Mouse (Mus musculus) thymus, postnatal 36 days (tissue): ENCODE data around the gene Stab2.

Experiments used
- DNase-seq, 2 experiments: peaks; one replicate each; pipeline ENCODE4 v3.0.0; 2022; ENCODE audit warnings: mixed read lengths in 2 of 2

Stab2 gene

DNA sequence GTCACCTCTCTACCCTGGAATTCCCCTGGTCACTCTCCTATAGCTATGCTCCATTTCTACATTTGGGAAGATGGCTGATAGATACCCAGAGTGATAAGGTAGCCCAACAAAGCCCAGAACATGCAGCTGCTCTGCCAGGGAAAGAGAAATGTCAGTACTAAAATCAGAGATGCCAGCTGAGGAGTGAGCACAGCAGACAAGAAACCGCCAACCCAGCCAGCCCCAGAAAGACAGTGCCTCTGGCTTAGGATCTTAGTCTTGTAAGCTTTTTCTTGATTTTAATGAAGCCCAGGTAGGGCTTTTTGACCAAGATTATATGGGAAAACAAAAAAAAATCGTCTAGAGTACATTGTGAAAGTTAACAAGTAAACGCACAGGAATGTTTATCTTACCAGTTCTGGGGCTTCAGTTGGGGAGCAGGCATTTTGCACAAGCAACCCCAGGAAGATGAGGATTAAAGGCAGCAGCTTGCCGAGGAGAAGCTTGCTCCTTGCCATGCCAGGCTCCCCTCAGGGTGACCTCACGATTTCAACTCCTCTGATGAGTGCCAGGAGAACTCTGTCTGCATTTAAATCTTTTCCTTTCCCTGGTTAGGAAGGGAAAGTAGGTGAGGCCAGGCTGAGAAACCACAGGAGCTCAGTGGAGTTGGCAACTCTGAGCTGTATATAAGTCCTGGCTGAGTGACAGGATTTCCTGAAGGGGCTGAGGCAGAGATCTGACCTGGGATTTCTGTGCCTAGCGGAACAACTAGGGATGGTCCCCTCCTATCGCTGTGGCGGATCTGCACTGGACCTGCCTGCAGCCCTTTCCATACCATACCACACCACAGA is at the start of gene Stab2:
Gene Stab2 (minus strand): TSS at position 641 of the 830 bp plus-strand sequence.
- no peak for DNase-seq

GRCm38 (mm10) chr10:87051714-87052113 is 43.9 kb upstream of the Stab2 start:
- no peak for DNase-seq

DNA sequence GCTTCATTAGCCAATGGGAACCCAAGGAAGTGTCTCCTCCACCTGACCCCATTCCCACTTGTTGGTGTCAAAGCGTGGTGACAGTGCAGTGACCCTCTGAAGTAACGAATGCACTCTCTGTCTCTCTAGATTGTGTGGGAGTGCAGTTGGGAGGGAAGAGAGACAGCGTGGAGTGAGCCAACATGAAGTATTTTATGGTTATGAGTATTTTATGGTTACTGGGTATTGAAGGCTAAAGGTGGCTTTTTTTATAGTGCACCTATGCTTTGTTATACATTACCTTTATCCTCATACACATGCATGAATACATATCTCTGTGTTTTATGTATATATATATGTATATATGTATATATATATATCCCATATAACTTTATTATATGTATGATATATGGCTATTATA is 41.4 kb upstream of the Stab2 start:
- DNase-seq, result no peak

- peak; percentile 46 to 50 for DNase-seq
Observed at GRCm38 (mm10) chr10:87046931-87047468, 39.2 kb upstream of the Stab2 start.

DNA sequence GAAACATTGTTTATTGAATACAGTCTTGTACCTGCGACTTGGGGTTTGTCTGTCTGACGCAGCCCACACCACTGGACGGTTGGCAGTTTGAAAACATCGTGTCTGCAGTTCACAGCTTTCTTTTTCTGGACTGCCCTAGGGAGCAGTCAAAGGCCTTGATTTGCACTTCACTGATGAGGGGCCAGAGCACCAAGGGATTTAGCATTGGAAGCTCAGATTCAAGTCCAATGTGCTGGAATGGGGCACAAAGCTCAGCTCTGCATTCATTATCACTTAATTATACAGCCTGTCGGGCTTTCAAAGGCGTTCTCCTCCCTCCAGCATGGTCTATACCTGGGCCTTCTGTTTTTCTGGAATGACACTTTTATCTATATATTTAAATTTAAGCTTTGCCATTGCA is 38.6 kb upstream of the Stab2 start:
- DNase-seq, result no peak

GRCm38 (mm10) chr10:87045273-87045672 is 37.4 kb upstream of the Stab2 start:
- no peak for DNase-seq

DNA sequence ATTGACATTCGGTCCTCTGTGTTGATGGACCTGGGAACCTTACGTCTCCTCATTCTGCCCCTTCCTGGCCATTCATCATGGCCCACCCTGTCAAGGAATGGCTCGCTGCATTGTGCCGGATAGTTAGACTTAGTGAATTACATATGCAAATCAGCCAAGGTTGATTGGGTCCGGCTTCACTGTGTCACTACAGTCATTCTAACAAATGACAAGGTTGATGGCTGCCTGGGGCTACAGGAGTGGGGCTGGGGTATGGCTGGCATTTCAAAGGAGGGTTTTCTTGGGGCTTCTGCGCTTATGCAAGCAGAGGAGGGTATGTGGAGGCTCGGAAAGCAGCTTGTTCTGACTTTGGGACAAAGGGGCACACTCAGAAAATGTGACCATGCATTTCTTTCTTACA is 33.4 kb upstream of the Stab2 start:
- no peak for DNase-seq

GRCm38 (mm10) chr10:87039800-87040199 is 32.0 kb upstream of the Stab2 start:
- no peak for DNase-seq

- no peak for DNase-seq
Observed at GRCm38 (mm10) chr10:87039340-87039739, 31.5 kb upstream of the Stab2 start.

GRCm38 (mm10) chr10:87037062-87037461 is 29.2 kb upstream of the Stab2 start:
- no peak for DNase-seq

DNA sequence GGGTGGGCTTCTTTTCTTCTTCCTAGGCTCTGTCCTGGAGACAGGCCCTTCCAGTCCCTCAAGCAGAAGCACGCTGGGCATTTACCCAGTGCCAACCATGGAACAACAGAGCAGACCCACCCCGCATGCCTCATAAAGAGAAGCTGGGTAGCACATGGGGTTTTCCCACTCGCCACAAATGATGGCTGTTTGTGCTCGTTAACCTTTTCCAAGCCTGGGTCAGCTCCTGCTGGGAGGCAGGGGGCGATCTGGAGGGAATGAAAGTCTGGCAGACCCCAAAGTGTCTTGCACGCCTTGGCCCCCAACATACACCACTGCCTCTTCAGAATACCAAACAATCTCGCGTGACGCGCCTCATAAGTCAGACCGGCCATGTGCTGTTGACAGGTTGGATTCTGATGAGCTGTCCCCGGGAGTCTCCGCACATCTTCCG is 28.5 kb upstream of the Stab2 start:
- DNase-seq, result no peak

- no peak for DNase-seq
Observed at GRCm38 (mm10) chr10:87035866-87036265, 28.0 kb upstream of the Stab2 start.

GRCm38 (mm10) chr10:87032768-87033167 is 24.9 kb upstream of the Stab2 start:
- no peak for DNase-seq

DNA sequence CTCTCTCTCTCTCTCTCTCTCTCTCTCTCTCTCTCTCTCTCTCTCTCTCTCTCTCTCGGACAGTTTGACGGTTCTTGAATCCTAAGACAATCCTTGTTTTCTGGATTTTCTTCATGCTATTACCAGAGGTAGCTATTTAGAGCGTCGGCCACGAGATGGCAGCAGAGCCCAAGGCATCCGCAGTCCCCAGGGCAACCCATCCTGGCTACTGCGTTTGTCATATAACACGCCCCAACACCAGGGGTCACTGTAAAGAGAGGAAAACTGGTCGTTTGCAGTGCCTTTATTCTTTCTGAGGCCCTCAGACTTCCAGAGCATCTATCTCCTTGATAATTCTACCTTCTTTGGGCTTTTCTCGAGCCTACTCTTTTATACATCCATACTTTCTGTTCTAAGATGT is 17.1 kb upstream of the Stab2 start:
- DNase-seq, result peak; percentile 71 to 73

- peak in 1 of 2 experiments; percentile 6 for DNase-seq
Observed at GRCm38 (mm10) chr10:87020711-87021110, 12.9 kb upstream of the Stab2 start.

GRCm38 (mm10) chr10:87018876-87019275 is 11.1 kb upstream of the Stab2 start:
- DNase-seq, result no peak

GRCm38 (mm10) chr10:87016151-87016692 is 8.4 kb upstream of the Stab2 start:
- no peak for DNase-seq

GRCm38 (mm10) chr10:87015403-87015802 is 7.6 kb upstream of the Stab2 start:
- DNase-seq, result no peak

DNA sequence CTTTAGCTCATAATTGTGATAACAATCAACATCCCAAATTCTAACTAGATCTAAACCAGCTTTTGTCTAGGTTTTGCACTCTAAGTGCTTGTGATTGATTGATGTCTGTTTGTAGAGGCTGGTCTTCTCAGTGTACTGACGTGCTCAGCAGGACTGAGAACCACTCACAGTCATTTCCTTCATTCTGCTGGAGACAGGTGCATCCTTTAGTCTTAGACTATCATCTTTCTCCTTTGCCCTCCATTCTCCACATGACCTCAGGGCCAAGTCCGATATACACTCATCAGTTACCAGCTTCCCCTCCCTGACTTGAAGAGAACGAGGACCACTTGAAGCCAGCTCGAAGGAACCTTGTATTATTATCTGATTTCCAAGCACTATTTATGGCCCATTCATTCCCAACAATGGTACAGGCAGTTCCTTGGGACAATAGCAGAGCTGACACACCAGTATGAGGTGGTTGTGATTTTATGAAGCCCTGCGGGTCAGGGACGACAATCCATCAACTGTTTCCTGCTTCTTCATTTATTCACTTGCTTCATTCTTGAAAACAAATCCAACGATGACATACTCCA is 6.7 kb upstream of the Stab2 start:
- no peak for DNase-seq

DNA sequence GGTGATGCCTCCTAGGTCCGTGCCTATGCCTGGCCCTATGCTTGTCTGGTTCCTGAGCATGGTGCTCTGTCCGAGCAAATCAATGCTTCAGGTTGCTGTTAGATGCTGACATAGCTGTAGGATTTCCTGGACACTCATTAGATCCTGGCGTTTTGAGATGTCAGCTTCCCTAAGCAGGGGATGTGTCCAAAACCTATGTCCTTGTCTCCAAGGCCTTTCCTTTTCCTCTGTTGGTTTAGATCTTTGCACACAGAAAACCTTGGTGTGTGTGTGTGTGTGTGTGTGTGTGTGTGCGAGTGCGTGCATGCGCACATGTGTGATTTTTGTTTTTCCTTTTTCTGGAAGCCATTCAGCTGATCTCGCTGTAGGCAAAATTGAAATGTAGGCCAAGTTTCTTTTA is 4.3 kb upstream of the Stab2 start:
- no peak for DNase-seq

- DNase-seq, result no peak
Observed at GRCm38 (mm10) chr10:87008215-87008499, 332 bp upstream of the Stab2 start.

GRCm38 (mm10) chr10:86992238-86992976 is 15.4 kb downstream of the Stab2 start:
- no peak for DNase-seq

DNA sequence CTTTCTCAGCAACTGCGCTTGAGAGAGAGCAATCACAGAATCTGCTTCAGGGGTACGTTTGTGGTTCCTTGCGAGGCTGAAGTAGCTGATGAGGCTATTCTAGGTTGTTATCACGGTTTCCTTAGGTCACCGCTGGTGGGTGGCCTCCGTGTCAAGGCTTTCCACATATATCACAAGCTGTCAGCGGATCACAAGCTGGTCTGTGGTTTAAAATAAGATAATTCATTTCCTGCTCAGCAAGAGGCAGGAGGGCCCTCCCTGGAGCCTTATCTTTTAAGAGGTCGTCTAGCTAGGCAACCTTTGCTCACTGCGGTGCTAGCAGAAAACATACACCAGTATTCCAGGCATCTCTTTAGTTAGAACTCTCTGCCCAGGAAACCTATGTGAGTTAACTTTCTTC is 17.2 kb downstream of the Stab2 start:
- no peak for DNase-seq
